Mouse (Mus musculus) liver, embryonic 11.5 days (tissue): ENCODE results near the gene Thrb. TPM values are rescaled to one million over a fixed set of nuclear protein-coding genes. Genes with fewer than 3 reads are reported as not detected.

Experiments
- ATAC-seq: fragments of 200-750 bp; cut with Nextera tagmentation; replicated peaks from 2 replicates; pipeline ENCODE4 v1.8.0; 2017; ENCODE audit warnings: moderate number of reproducible peaks, mild to moderate bottlenecking, moderate TSS enrichment, moderate library complexity; ENCODE audit not compliant: low FRiP score
- DNase-seq: peaks from one replicate; pipeline ENCODE4 v3.0.0-alpha.2; 2017; ENCODE audit warnings: low spot score
- H3K27ac ChIP-seq: fragments of 300-500 bp; sonication (generic); 2 replicates; pipeline ENCODE4 v1.5.1; 2014; ENCODE audit warnings: mild to moderate bottlenecking, low read depth, low read length, control low read depth
- H3K27me3 ChIP-seq: fragments of 300-500 bp; sonication (generic); replicated peaks from 2 replicates; pipeline ENCODE4 v1.6.1; 2014; ENCODE audit warnings: low read length, mixed read lengths; ENCODE audit not compliant: control insufficient read depth, insufficient read depth
- H3K36me3 ChIP-seq: fragments of 300-500 bp; sonication (generic); 2 replicates; pipeline ENCODE4 v1.6.1; 2014; ENCODE audit warnings: mild to moderate bottlenecking, low read length, moderate library complexity, mixed read lengths; ENCODE audit not compliant: control insufficient read depth, insufficient read depth
- H3K4me1 ChIP-seq: fragments of 300-500 bp; sonication (generic); replicated peaks from 2 replicates; pipeline ENCODE4 v1.6.1; 2014; ENCODE audit warnings: low read length, mixed read lengths; ENCODE audit not compliant: control insufficient read depth, insufficient read depth
- H3K4me2 ChIP-seq: fragments of 300-500 bp; sonication (generic); 2 replicates; pipeline ENCODE4 v1.6.1; 2014; ENCODE audit warnings: mild to moderate bottlenecking, control low read depth, moderate library complexity
- H3K4me3 ChIP-seq: fragments of 300-500 bp; sonication (generic); 2 replicates; pipeline ENCODE4 v1.5.1; 2014; ENCODE audit warnings: low read depth, low read length, control low read depth
- H3K9ac ChIP-seq: fragments of 300-500 bp; sonication (generic); 2 replicates; pipeline ENCODE4 v1.6.1; 2014; ENCODE audit warnings: low read depth, low read length, control low read depth
- H3K9me3 ChIP-seq: fragments of 300-500 bp; sonication (generic); 2 replicates; pipeline ENCODE4 v1.6.1; 2016; ENCODE audit warnings: low read length, inconsistent platforms, mixed read lengths; ENCODE audit not compliant: control insufficient read depth
- WGBS: fragments of 180-500 bp; shearing (Covaris S2); extraction: QIAGEN DNeasy Blood & Tissue Kit; methylation state at CpG from one replicate; pipeline ENCODE4 v1.1.7; 2014; 5-methylcytosine and 5-hydroxymethylcytosine counted together
- polyA plus RNA-seq: library from polyadenylated mRNA; unstranded; fragments of >200 nt; fragmentation: Nextera tagmentation; extraction: Ambion mirVana; gene quantifications from 2 replicates; pipeline ENCODE4 v1.2.1, GENCODE M21; 2014

Gene Thrb
- polyA plus RNA-seq, 1 experiment from 2014 or later: 1.7 TPM

GRCm38 (mm10) chr14:18008524-18008923, 348.5 kb downstream of the Thrb start:
- Histone ChIP-seq H3K4me1 (no peaks in the 10 kb centered on the region), H3K4me2 (no peak overlapping the region), H3K4me3 (no peak overlapping the region), H3K27me3 (no peaks in the 10 kb centered on the region), H3K27ac (no peak overlapping the region), H3K9ac (no peak overlapping the region), H3K36me3 (no peaks in the 10 kb centered on the region), H3K9me3 (no peaks in the 10 kb centered on the region)
- DNase-seq (no peak), ATAC-seq (no peak)
- WGBS: 73% methylated on average over 3 of the region's 3 CpGs

- ATAC-seq (no peak), DNase-seq (no peak)
- Histone ChIP-seq H3K4me2 (no peak overlapping the region), H3K27ac (no peak overlapping the region), H3K4me3 (no peak overlapping the region), H3K27me3 (no peaks in the 10 kb centered on the region), H3K9ac (no peak overlapping the region), H3K9me3 (no peaks in the 10 kb centered on the region), H3K4me1 (no peaks in the 10 kb centered on the region), H3K36me3 (no peaks in the 10 kb centered on the region)
- 80% methylated on average over 5 of the region's 5 CpGs for WGBS
These were observed 356.5 kb downstream of the Thrb start for GRCm38 (mm10) chr14:18016604-18017003.

- Histone ChIP-seq H3K27ac (no peak overlapping the region), H3K9ac (no peak overlapping the region), H3K36me3 (no peaks in the 10 kb centered on the region), H3K4me2 (no peak overlapping the region), H3K27me3 (no peaks in the 10 kb centered on the region), H3K4me3 (no peak overlapping the region), H3K4me1 (no peaks in the 10 kb centered on the region), H3K9me3 (no peaks in the 10 kb centered on the region)
- WGBS: 64% methylated on average over 4 of the region's 4 CpGs
- ATAC-seq (no peak), DNase-seq (no peak)
These were observed 360.1 kb downstream of the Thrb start for GRCm38 (mm10) chr14:18020128-18020527.

- Histone ChIP-seq H3K36me3 (no peaks in the 10 kb centered on the region), H3K9ac (no peak overlapping the region), H3K27me3 (no peaks in the 10 kb centered on the region), H3K27ac (no peak overlapping the region), H3K4me2 (no peak overlapping the region), H3K9me3 (no peaks in the 10 kb centered on the region), H3K4me3 (no peak overlapping the region), H3K4me1 (no peaks in the 10 kb centered on the region)
- DNase-seq: no peak
- 76% methylated on average over 3 of the region's 3 CpGs for WGBS
- no peak for ATAC-seq
These were observed 360.6 kb downstream of the Thrb start for GRCm38 (mm10) chr14:18020636-18021035.

- ATAC-seq (no peak), DNase-seq (no peak)
- H3K27me3 ChIP-seq: no peaks in the 10 kb centered on the region
- H3K36me3 ChIP-seq: no peaks in the 10 kb centered on the region
- no peak overlapping the region for H3K4me3 ChIP-seq
- no peak overlapping the region for H3K27ac ChIP-seq
- H3K4me1 ChIP-seq: no peaks in the 10 kb centered on the region
- 60% methylated on average over 2 of the region's 2 CpGs for WGBS
- H3K4me2 ChIP-seq: no peak overlapping the region
- no peaks in the 10 kb centered on the region for H3K9me3 ChIP-seq
- no peak overlapping the region for H3K9ac ChIP-seq
These were observed 361.7 kb downstream of the Thrb start for GRCm38 (mm10) chr14:18021726-18022125.

- Histone ChIP-seq H3K9ac (no peak overlapping the region), H3K9me3 (no peaks in the 10 kb centered on the region), H3K27me3 (no peaks in the 10 kb centered on the region), H3K4me2 (no peak overlapping the region), H3K27ac (no peak overlapping the region), H3K4me3 (no peak overlapping the region), H3K4me1 (no peaks in the 10 kb centered on the region), H3K36me3 (no peaks in the 10 kb centered on the region)
- no peak for ATAC-seq
- DNase-seq: no peak
These were observed 362.3 kb downstream of the Thrb start for GRCm38 (mm10) chr14:18022351-18022750.

- DNase-seq (no peak), ATAC-seq (no peak)
- Histone ChIP-seq H3K4me1 (no peaks in the 10 kb centered on the region), H3K9ac (no peak overlapping the region), H3K4me2 (no peak overlapping the region), H3K36me3 (no peaks in the 10 kb centered on the region), H3K27ac (no peak overlapping the region), H3K27me3 (no peaks in the 10 kb centered on the region), H3K4me3 (no peak overlapping the region), H3K9me3 (no peaks in the 10 kb centered on the region)
- 83% methylated on average over 1 of the region's 1 CpGs for WGBS
These were observed 367.8 kb downstream of the Thrb start for GRCm38 (mm10) chr14:18027867-18028266.

- H3K4me2 ChIP-seq: no peak overlapping the region
- no peaks in the 10 kb centered on the region for H3K9me3 ChIP-seq
- DNase-seq (no peak), ATAC-seq (no peak)
- H3K27ac ChIP-seq: no peak overlapping the region
- no peak overlapping the region for H3K9ac ChIP-seq
- no peaks in the 10 kb centered on the region for H3K4me1 ChIP-seq
- 57% methylated on average over 2 of the region's 2 CpGs for WGBS
- H3K36me3 ChIP-seq: no peaks in the 10 kb centered on the region
- no peaks in the 10 kb centered on the region for H3K27me3 ChIP-seq
- no peak overlapping the region for H3K4me3 ChIP-seq
These were observed 369.3 kb downstream of the Thrb start for GRCm38 (mm10) chr14:18029181-18029932.

GRCm38 (mm10) chr14:18031941-18032340, 371.9 kb downstream of the Thrb start:
- no peaks in the 10 kb centered on the region for H3K27me3 ChIP-seq
- no peak for DNase-seq
- no peaks in the 10 kb centered on the region for H3K36me3 ChIP-seq

More at GRCm38 (mm10) chr14:18031941-18032340, 371.9 kb downstream of the Thrb start:
- H3K4me1 ChIP-seq: no peaks in the 10 kb centered on the region
- no peak overlapping the region for H3K9ac ChIP-seq
- 72% methylated on average over 3 of the region's 3 CpGs for WGBS
- no peak overlapping the region for H3K27ac ChIP-seq
- H3K4me2 ChIP-seq: no peak overlapping the region
- ATAC-seq: no peak
- no peaks in the 10 kb centered on the region for H3K9me3 ChIP-seq
- H3K4me3 ChIP-seq: no peak overlapping the region
